ENCODE assay signal across 9 mouse cellular contexts in the genomic region with DNA sequence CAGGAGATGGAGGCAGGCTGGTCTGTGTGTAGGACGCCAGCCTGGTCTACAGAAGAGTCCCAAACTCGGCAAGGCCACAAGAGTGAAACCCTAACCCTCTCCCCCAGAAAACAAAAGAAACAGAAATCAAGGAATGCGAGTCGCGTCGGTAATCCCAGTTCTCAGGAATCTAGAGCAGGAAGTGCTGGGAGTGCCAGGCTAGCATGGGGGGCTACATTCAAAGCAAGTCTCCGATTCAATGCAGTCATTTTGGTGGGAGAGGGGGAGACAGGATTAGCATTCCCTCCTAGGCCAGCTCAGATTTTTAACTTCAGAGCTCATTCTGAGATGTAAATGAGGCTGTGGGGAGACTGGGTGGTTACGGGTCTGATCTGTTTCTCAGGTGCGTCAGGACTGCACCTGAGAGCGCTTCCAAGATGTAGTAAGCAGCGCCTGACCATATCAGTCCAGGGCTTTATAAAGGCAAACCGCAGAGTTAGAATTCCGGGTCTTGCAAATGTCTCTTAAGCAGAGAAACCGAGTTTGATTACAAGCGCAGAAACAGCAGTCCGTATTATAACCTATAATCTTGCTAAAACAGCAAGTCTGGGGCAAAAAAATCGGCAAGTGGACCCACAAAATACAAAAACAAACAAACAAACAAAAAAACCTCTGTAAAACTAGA. TPM values are rescaled to one million over a fixed set of nuclear protein-coding genes. Genes with fewer than 3 reads are reported as not detected.
DNase-seq lines count a peak whose midpoint lies in the region; ATAC-seq and TF ChIP-seq lines count a peak whose summit lies in the region.
"Had no signal": no experiment of that assay in that cellular context is flagged by ENCODE, and none has a peak within 500 bp of the region (broad histone marks: within the 10 kb centered on the region; RNA-seq: fewer than 3 reads in every experiment).

No protein-coding gene starts in this region.

- peak overlapping the region; percentile 80 for H3K4me2 ChIP-seq in heart, embryonic 12.5 days
- peak overlapping the region; percentile 83 for H3K4me2 ChIP-seq in forebrain, embryonic 12.5 days
- H3K4me2 ChIP-seq in liver, embryonic 16.5 days (ENCODE audit: low read depth, low read length): peak overlapping the region; percentile 91

- H3K27ac ChIP-seq in heart, embryonic 12.5 days (ENCODE audit: poor library complexity, severe bottlenecking): no peak overlapping the region
- H3K27ac ChIP-seq in ES-E14 (ENCODE audit: insufficient read depth, low read depth, low read length, poor library complexity, severe bottlenecking): peak overlapping the region; percentile 57
- 0 out of 2 replicates have a peak overlapping the region, but pooled peaks have one; percentile 88 for H3K27ac ChIP-seq in forebrain, embryonic 12.5 days
- H3K27ac ChIP-seq in liver, embryonic 16.5 days (ENCODE audit: low read length): peak overlapping the region; percentile 94

- no peaks in the 10 kb centered on the region for H3K27me3 ChIP-seq in heart, embryonic 12.5 days (replicated peaks)
- H3K27me3 ChIP-seq in forebrain, embryonic 12.5 days: no peaks in the 10 kb centered on the region
- no peaks in the 10 kb centered on the region for H3K27me3 ChIP-seq in liver, embryonic 16.5 days (ENCODE audit: control insufficient read depth, insufficient read depth, low read depth, low read length)
- H3K27me3 ChIP-seq: Patski had no signal

- 4% methylated on average over 17 of the region's 17 CpGs for WGBS in heart, embryonic 12.5 days
- 2% methylated on average over 17 of the region's 17 CpGs for WGBS in forebrain, embryonic 12.5 days
- 10% methylated on average over 17 of the region's 17 CpGs for WGBS in liver, embryonic 16.5 days (ENCODE audit: insufficient replicate concordance)

- peak overlapping the region; percentile 85 for H3K4me3 ChIP-seq in heart, embryonic 12.5 days
- H3K4me3 ChIP-seq in ES-E14 (ENCODE audit: insufficient read depth in 1 of 2, low read depth in 1 of 2, low read length in 2 of 2, poor library complexity in 1 of 2, severe bottlenecking in 1 of 2): peak overlapping the region; percentile 92 to 93
- H3K4me3 ChIP-seq in forebrain, embryonic 12.5 days (replicated peaks): peak overlapping the region; percentile 94
- H3K4me3 ChIP-seq in liver, embryonic 16.5 days (ENCODE audit: low read depth, low read length): peak overlapping the region; percentile 92

- peaks cover 50% of the 10 kb centered on the region for H3K4me1 ChIP-seq in heart, embryonic 12.5 days (replicated peaks)
- H3K4me1 ChIP-seq in ES-E14 (ENCODE audit: control insufficient read depth in 2 of 2, insufficient read depth in 2 of 2, low read length in 2 of 2, poor library complexity in 1 of 2): peaks cover 0 to 18% of the 10 kb centered on the region in 2 experiments; a peak in 1 of 4 replicates
- peaks cover 51% of the 10 kb centered on the region for H3K4me1 ChIP-seq in forebrain, embryonic 12.5 days
- H3K4me1 ChIP-seq in liver, embryonic 16.5 days (ENCODE audit: control insufficient read depth, low read depth, low read length): peaks cover 27% of the 10 kb centered on the region

- in situ Hi-C loops in ES-E14 (cut with MboI; ENCODE audit: low sequenced_read_pairs in 2 of 2, unreplicated experiment in 2 of 2): no loop called here

- peaks cover 23% of the 10 kb centered on the region for H3K36me3 ChIP-seq in heart, embryonic 12.5 days
- peaks cover 35% of the 10 kb centered on the region for H3K36me3 ChIP-seq in ES-E14 (ENCODE audit: control insufficient read depth, insufficient read depth, low read length, poor library complexity, severe bottlenecking)
- peaks cover 23% of the 10 kb centered on the region for H3K36me3 ChIP-seq in forebrain, embryonic 12.5 days (replicated peaks)
- H3K36me3 ChIP-seq in liver, embryonic 16.5 days (ENCODE audit: control insufficient read depth, insufficient read depth): peaks cover 18% of the 10 kb centered on the region

- ATAC-seq in heart, embryonic 12.5 days (ENCODE audit: insufficient number of reproducible peaks, low FRiP score): no peak
- ATAC-seq in forebrain, embryonic 12.5 days (ENCODE audit: low FRiP score): no peak
- no peak for ATAC-seq in liver, embryonic 16.5 days (ENCODE audit: low read depth)

- H3K9ac ChIP-seq in heart, embryonic 12.5 days: peak overlapping the region; percentile 99
- H3K9ac ChIP-seq in ES-E14 (ENCODE audit: insufficient read depth, low read depth, low read length, poor library complexity, severe bottlenecking): peak overlapping the region; percentile 98
- peak overlapping the region; percentile 96 for H3K9ac ChIP-seq in forebrain, embryonic 12.5 days
- peak overlapping the region; percentile 94 for H3K9ac ChIP-seq in liver, embryonic 16.5 days (ENCODE audit: low read depth, low read length)

- no peaks in the 10 kb centered on the region for H3K9me3 ChIP-seq in heart, embryonic 12.5 days (replicated peaks)
- no peaks in the 10 kb centered on the region for H3K9me3 ChIP-seq in ES-E14 (ENCODE audit: control insufficient read depth, insufficient read depth, low read depth, low read length)
- no peaks in the 10 kb centered on the region for H3K9me3 ChIP-seq in forebrain, embryonic 12.5 days
- H3K9me3 ChIP-seq in liver, embryonic 16.5 days (replicated peaks; ENCODE audit: control insufficient read depth, low read length): no peaks in the 10 kb centered on the region

- intact Hi-C loops in heart, postnatal 14 days (cut with DNase I): loop anchor here (5.0 kb wide), 1 partner anchor 910 kb away; the partner anchor contains the start of gene Fbxo31

- no peak for DNase-seq in heart, postnatal 14 days
- DNase-seq in ES-E14 (ENCODE audit: low read depth, low spot score): no peak
- DNase-seq in thymus, postnatal 25 days: no peak
- DNase-seq in ovary, adult 18-20 months (ENCODE audit: low spot score): no peak
- no peak for DNase-seq in adrenal gland, postnatal 25 days

TF ChIP-seq in ES-E14, 5 proteins besides CTCF, POLR2A, EP300 and RAD21:
- no peak for TF ChIP-seq MAFK (IDR thresholded peaks at IDR 0.05; ENCODE audit: insufficient read depth, low read depth, low read length)
- TF ChIP-seq ZC3H11A (IDR thresholded peaks at IDR 0.05; ENCODE audit: borderline replicate concordance, low read depth, low read length): no peak
- TF ChIP-seq ZNF384 (IDR thresholded peaks at IDR 0.05; ENCODE audit: low read depth, low read length): no peak
- no peak for TF ChIP-seq CHD2 (IDR thresholded peaks at IDR 0.05; ENCODE audit: low read depth, low read length)
- TF ChIP-seq HCFC1 (IDR thresholded peaks at IDR 0.05; ENCODE audit: borderline replicate concordance, insufficient read depth, low read length): no peak

RNA-seq across cellular contexts. Expression of gene Gm27021, which starts 0.9 kb away (rescaled TPM):
- 0.72 TPM in 1 of 2 replicates, not detected in the other for polyA plus RNA-seq in heart, embryonic 12.5 days (2016; fragmentation: Nextera tagmentation; extraction: Ambion mirVana)
- not detected for total RNA-seq in heart, postnatal 14 days (2021)
- 0.49 TPM in 1 of 2 replicates, not detected in the other for total RNA-seq in ES-E14 (2012; rRNA removed)
- 4.3 and 4.4 TPM in 2 replicates for polyA plus RNA-seq in forebrain, embryonic 12.5 days (2016; fragmentation: Nextera tagmentation; extraction: Ambion mirVana)
- polyA plus RNA-seq in liver, embryonic 16.5 days (2015; fragmentation: Nextera tagmentation; extraction: Ambion mirVana): 0.15 and 0.23 TPM in 2 replicates
- total RNA-seq in adrenal gland, postnatal 25 days (2021): not detected in 2 replicates

RNA-seq across cellular contexts. Expression of gene Cox4i1, which starts 1.1 kb away (rescaled TPM):
- polyA plus RNA-seq in heart, embryonic 12.5 days (2016; fragmentation: Nextera tagmentation; extraction: Ambion mirVana): 1,676 and 1,716 TPM in 2 replicates
- 1,000 to 10,000 TPM; 4,230 to 4,270 TPM for total RNA-seq in heart, postnatal 14 days (2021)
- 1,965 and 2,746 TPM in 2 replicates for total RNA-seq in ES-E14 (2012; rRNA removed)
- polyA plus RNA-seq in forebrain, embryonic 12.5 days (2016; fragmentation: Nextera tagmentation; extraction: Ambion mirVana): 803 and 809 TPM in 2 replicates
- polyA plus RNA-seq in liver, embryonic 16.5 days (2015; fragmentation: Nextera tagmentation; extraction: Ambion mirVana): 638 and 672 TPM in 2 replicates
- total RNA-seq in adrenal gland, postnatal 25 days (2021): 1,243 and 1,285 TPM in 2 replicates

RNA-seq across cellular contexts. Expression of gene Emc8, which starts 1.4 kb away (rescaled TPM):
- polyA plus RNA-seq in heart, embryonic 12.5 days (2016; fragmentation: Nextera tagmentation; extraction: Ambion mirVana): 168 and 183 TPM in 2 replicates
- total RNA-seq in heart, postnatal 14 days (2021): 10 to 100 TPM; 47.7 to 58.4 TPM
- 328 and 332 TPM in 2 replicates for total RNA-seq in ES-E14 (2012; rRNA removed)
- polyA plus RNA-seq in forebrain, embryonic 12.5 days (2016; fragmentation: Nextera tagmentation; extraction: Ambion mirVana): 234 and 244 TPM in 2 replicates
- 83.1 and 93.1 TPM in 2 replicates for polyA plus RNA-seq in liver, embryonic 16.5 days (2015; fragmentation: Nextera tagmentation; extraction: Ambion mirVana)
- total RNA-seq in adrenal gland, postnatal 25 days (2021): 84.6 and 90.1 TPM in 2 replicates

RNA-seq across cellular contexts. Expression of gene 1190005I06Rik, which starts 19.5 kb away (rescaled TPM):
- 3.5 and 6.7 TPM in 2 replicates for polyA plus RNA-seq in heart, embryonic 12.5 days (2016; fragmentation: Nextera tagmentation; extraction: Ambion mirVana)
- total RNA-seq in heart, postnatal 14 days (2021): 1 to 10 TPM; 3.7 to 4.0 TPM
- 21.8 and 24.7 TPM in 2 replicates for total RNA-seq in ES-E14 (2012; rRNA removed)
- polyA plus RNA-seq in forebrain, embryonic 12.5 days (2016; fragmentation: Nextera tagmentation; extraction: Ambion mirVana): 1.7 and 3.1 TPM in 2 replicates
- polyA plus RNA-seq in liver, embryonic 16.5 days (2015; fragmentation: Nextera tagmentation; extraction: Ambion mirVana): 1.4 and 1.7 TPM in 2 replicates
- total RNA-seq in adrenal gland, postnatal 25 days (2021): 11.3 and 12.3 TPM in 2 replicates
